Mouse (Mus musculus): ENCODE results near the gene Ccdc80. TPM values are rescaled to one million over a fixed set of nuclear protein-coding genes. Genes with fewer than 3 reads are reported as not detected.

The Ccdc80 gene
- total RNA-seq, 1 experiment from 2014 or later = not detected

Other genes starting within 250 kb of the Ccdc80 start
- not detected in 2 replicates for gene Cd200r2, start 226.3 kb upstream of the Ccdc80 start, total RNA-seq (2017)
- 0.14 TPM in 1 of 2 replicates, not detected in the other for gene Cd200r3, start 149.7 kb upstream of the Ccdc80 start, total RNA-seq (2017)
- 11.1 and 12.7 TPM in 2 replicates for gene Slc35a5, start 65.3 kb downstream of the Ccdc80 start, total RNA-seq (2017)
- 38.1 and 41.4 TPM in 2 replicates for gene Atg3, start 65.4 kb downstream of the Ccdc80 start, total RNA-seq (2017)
- 2.1 and 5.8 TPM in 2 replicates for gene Btla, start 130.9 kb downstream of the Ccdc80 start, total RNA-seq (2017)

All from common myeloid progenitor, adult 5-6 weeks (primary cell).